12 mouse cellular contexts compared by ENCODE assay signal in the genomic region with DNA sequence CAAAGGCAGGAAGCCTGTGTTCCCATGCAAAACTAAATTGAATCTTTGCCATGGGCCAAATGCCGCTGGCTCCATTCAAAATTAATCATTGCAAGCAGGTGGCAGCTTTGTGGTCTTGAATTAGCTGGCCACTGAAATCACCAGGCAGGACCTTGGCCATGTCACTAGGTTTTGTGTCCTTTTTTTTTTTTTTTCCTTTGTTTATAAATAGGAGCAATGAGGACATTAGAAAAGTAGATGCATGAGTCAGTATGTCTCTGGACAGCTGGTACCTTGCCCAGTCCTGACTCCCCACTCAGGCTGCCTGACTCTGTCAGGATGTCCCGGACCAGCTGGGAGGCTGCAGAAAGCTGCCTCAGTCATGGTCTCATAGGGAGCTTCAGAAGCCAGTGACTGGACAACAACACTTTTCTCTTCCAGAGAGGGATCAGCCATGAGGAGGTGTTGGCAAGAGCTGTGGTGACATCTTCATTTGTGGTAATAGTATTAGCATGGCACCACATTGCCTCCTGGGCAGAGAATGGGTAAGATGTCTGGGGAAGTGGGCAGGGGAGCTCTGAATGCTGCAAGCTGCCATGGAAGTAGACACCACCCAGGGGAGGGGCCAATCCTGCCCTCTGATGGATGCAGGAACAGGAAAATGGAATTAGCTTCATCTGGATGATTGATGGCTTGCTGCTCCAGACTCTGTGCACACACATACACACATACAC. TPM values are rescaled to one million over a fixed set of nuclear protein-coding genes. Genes with fewer than 3 reads are reported as not detected.
DNase-seq lines count a peak whose midpoint lies in the region; ATAC-seq lines count a peak whose summit lies in the region.
"Had no signal": no experiment of that assay in that cellular context is flagged by ENCODE, and none has a peak within 500 bp of the region (broad histone marks: within the 10 kb centered on the region; RNA-seq: fewer than 3 reads in every experiment).

No protein-coding gene starts in this region.

- intact Hi-C loops in left cerebral cortex, postnatal 4 days (cut with DNase I), result no loop called here

- H3K9me3 ChIP-seq in hindbrain, embryonic 16.5 days (ENCODE audit: control insufficient read depth, low read length), result no peaks in the 10 kb centered on the region
- H3K9me3 ChIP-seq: midbrain, embryonic 10.5 days had no signal

- no peak overlapping the region for H3K4me3 ChIP-seq in hindbrain, embryonic 16.5 days (ENCODE audit: low read length)
- H3K4me3 ChIP-seq: midbrain, embryonic 10.5 days had no signal

- no peaks in the 10 kb centered on the region for H3K4me1 ChIP-seq in hindbrain, embryonic 16.5 days (ENCODE audit: control insufficient read depth, insufficient read depth, low read depth, low read length)
- H3K4me1 ChIP-seq: midbrain, embryonic 10.5 days had no signal

- no peak overlapping the region for H3K4me2 ChIP-seq in hindbrain, embryonic 16.5 days (ENCODE audit: low read length)

- H3K27me3 ChIP-seq in hindbrain, embryonic 16.5 days (replicated peaks; ENCODE audit: control insufficient read depth, insufficient read depth, low read length), result no peaks in the 10 kb centered on the region

- peak; percentile 86 for ATAC-seq in hindbrain, embryonic 16.5 days

- no peaks in the 10 kb centered on the region for H3K36me3 ChIP-seq in hindbrain, embryonic 16.5 days (ENCODE audit: control insufficient read depth, insufficient read depth, low read length)
- H3K36me3 ChIP-seq: midbrain, embryonic 10.5 days had no signal

- WGBS in hindbrain, embryonic 16.5 days, result 50% methylated on average over 2 of the region's 2 CpGs

- no peak overlapping the region for H3K27ac ChIP-seq in hindbrain, embryonic 16.5 days (ENCODE audit: low read depth, low read length)
- H3K27ac ChIP-seq: midbrain, embryonic 10.5 days had no signal

- H3K9ac ChIP-seq in hindbrain, embryonic 16.5 days (ENCODE audit: low read depth, low read length), result no peak overlapping the region

- DNase-seq in cerebellum, postnatal 10 days, result peak; percentile 67 to 75
- no peak for DNase-seq in cerebellum, adult 9-11 months
- peak; percentile 71 for DNase-seq in left cerebral cortex, postnatal 4 days
- DNase-seq in left cerebral cortex, adult 18-20 months (ENCODE audit: low spot score in 2 of 2), result no peak
- DNase-seq in brain, adult 2 months (ENCODE audit: low read depth, low spot score), result peak; percentile 28
- DNase-seq in spleen, postnatal 14 days (ENCODE audit: low spot score in 2 of 2), result no peak
- DNase-seq in frontal cortex, postnatal 25 days (ENCODE audit: low spot score in 2 of 2), result no peak
- DNase-seq: cerebellum, adult 8-10 months; retina, postnatal 1 day; thymus, postnatal 14 days had no signal

RNA-seq across cellular contexts. Expression of gene Msx1, which starts 55.4 kb away (rescaled TPM):
- total RNA-seq in left cerebral cortex, postnatal 4 days (2021), result 1 to 10 TPM; 3.5 to 4.4 TPM
- total RNA-seq in left cerebral cortex, adult 18-20 months (2021), result 1 to 10 TPM; 4.5 to 4.9 TPM
- polyA plus RNA-seq in hindbrain, embryonic 16.5 days (2015; fragmentation: Nextera tagmentation; extraction: Ambion mirVana), result 28.9 and 30.5 TPM in 2 replicates

Comparison
In these comparisons a context has a peak if more than half of its experiments do, and no peak if none do; other contexts are left out.
1. DNase-seq: peak in cerebellum, postnatal 10 days (2 of 2), left cerebral cortex, postnatal 4 days (single experiment) and brain, adult 2 months (single experiment); none in cerebellum, adult 9-11 months (single experiment), left cerebral cortex, adult 18-20 months (0 of 2), spleen, postnatal 14 days (0 of 2) and frontal cortex, postnatal 25 days (0 of 2).